Mouse (Mus musculus) limb, embryonic 14.5 days (tissue): Measurements from ENCODE around the gene Mrtfa. TPM values are rescaled to one million over a fixed set of nuclear protein-coding genes. Genes with fewer than 3 reads are reported as not detected.

Experiments used
- ATAC-seq: fragments of 200-750 bp; cut with Nextera tagmentation; 2 replicates; pipeline ENCODE4 v1.8.0; 2017; ENCODE audit warnings: low read depth, moderate number of reproducible peaks, moderate TSS enrichment; ENCODE audit not compliant: low FRiP score
- DNase-seq: peaks from one replicate; pipeline ENCODE4 v3.0.0-alpha.2; 2015; ENCODE audit warnings: low spot score
- H3K27ac ChIP-seq: fragments of 300-500 bp; sonication (generic); replicated peaks from 2 replicates; pipeline ENCODE4 v1.5.1; 2014; ENCODE audit warnings: low read depth, mild to moderate bottlenecking, low read length, moderate library complexity, mixed read lengths
- H3K27me3 ChIP-seq: fragments of 300-500 bp; sonication (generic); 2 replicates; pipeline ENCODE4 v1.6.1; 2014; ENCODE audit warnings: low read length, mixed read lengths; ENCODE audit not compliant: control insufficient read depth, insufficient read depth
- H3K36me3 ChIP-seq: fragments of 300-500 bp; sonication (generic); 2 replicates; pipeline ENCODE4 v1.6.1; 2014; ENCODE audit warnings: mild to moderate bottlenecking, low read length, moderate library complexity, mixed read lengths; ENCODE audit not compliant: control insufficient read depth, insufficient read depth
- H3K4me1 ChIP-seq: fragments of 300-500 bp; sonication (generic); 2 replicates; pipeline ENCODE4 v1.6.1; 2014; ENCODE audit warnings: antibody characterized with exemption, low read length, mixed read lengths; ENCODE audit not compliant: control insufficient read depth, insufficient read depth
- H3K4me2 ChIP-seq: fragments of 300-500 bp; sonication (generic); replicated peaks from 2 replicates; pipeline ENCODE4 v1.6.1; 2014; ENCODE audit warnings: low read depth, mild to moderate bottlenecking, low read length, moderate library complexity; ENCODE audit not compliant: severe bottlenecking
- H3K4me3 ChIP-seq: fragments of 300-500 bp; sonication (generic); replicated peaks from 2 replicates; pipeline ENCODE4 v1.5.1; 2014; ENCODE audit warnings: low read length
- H3K9ac ChIP-seq: fragments of 300-500 bp; sonication (generic); 2 replicates; pipeline ENCODE4 v1.6.1; 2014; ENCODE audit warnings: mild to moderate bottlenecking, low read depth, low read length, moderate library complexity; ENCODE audit not compliant: severe bottlenecking
- H3K9me3 ChIP-seq: fragments of 300-500 bp; sonication (generic); 2 replicates; pipeline ENCODE4 v1.6.1; 2016; ENCODE audit warnings: low read length; ENCODE audit not compliant: control insufficient read depth
- POLR2A ChIP-seq: fragments of 200-500 bp; IDR thresholded peaks from 2 replicates; pipeline ENCODE4 v1.8.0; 2012; ENCODE audit warnings: inconsistent platforms, mild to moderate bottlenecking, moderate library complexity, borderline replicate concordance; ENCODE audit not compliant: insufficient read depth, insufficient read length; ENCODE audit errors: extremely low read depth
- WGBS: fragments of 180-500 bp; shearing (Covaris S2); extraction: QIAGEN DNeasy Blood & Tissue Kit; methylation state at CpG from one replicate; pipeline ENCODE4 v1.1.7; 2014; 5-methylcytosine and 5-hydroxymethylcytosine counted together
- polyA plus RNA-seq, 2 experiments: library from polyadenylated mRNA; depleted of rRNA in 1 of 2; stranded (reverse) in 1 of 2; unstranded in 1 of 2; fragments of >200 nt; fragmentation: Nextera tagmentation in 1 of 2; extraction: Ambion mirVana in 1 of 2; gene quantifications; 2 replicates each; pipeline versions ENCODE4 v1.2.1 to v1.2.3; 2012 to 2014

Mrtfa gene
- polyA plus RNA-seq, 2 experiments: 25.2 to 29.8 TPM

GRCm38 (mm10) chr15:80969371-80969770 lies 221.2 kb downstream of the Mrtfa start:
- no peak for TF ChIP-seq POLR2A
- no peaks in the 10 kb centered on the region for H3K4me1 ChIP-seq
- DNase-seq (no peak), ATAC-seq (no peak)
- H3K27ac ChIP-seq: no peak overlapping the region
- WGBS: 89% methylated on average over 1 of the region's 1 CpGs
- no peak overlapping the region for H3K4me2 ChIP-seq
- no peak overlapping the region for H3K4me3 ChIP-seq
- H3K9ac ChIP-seq: no peak overlapping the region
- no peaks in the 10 kb centered on the region for H3K9me3 ChIP-seq
- H3K27me3 ChIP-seq: no peaks in the 10 kb centered on the region
- peaks cover 50% of the 10 kb centered on the region for H3K36me3 ChIP-seq

Other genes with a start within 250 kb of the Mrtfa start
- 93.4 and 101 TPM in 2 replicates for gene Adsl, start 242.3 kb downstream of the Mrtfa start, polyA plus RNA-seq (2012; rRNA removed)
- gene Adsl, start 242.3 kb downstream of the Mrtfa start, polyA plus RNA-seq (2014; fragmentation: Nextera tagmentation; extraction: Ambion mirVana): 114 and 117 TPM in 2 replicates
- gene Sgsm3, start 213.0 kb downstream of the Mrtfa start, polyA plus RNA-seq (2012; rRNA removed): 32.1 and 37.2 TPM in 2 replicates
- gene Sgsm3, start 213.0 kb downstream of the Mrtfa start, polyA plus RNA-seq (2014; fragmentation: Nextera tagmentation; extraction: Ambion mirVana): 26.2 and 26.3 TPM in 2 replicates
- gene Mchr1, start 44.7 kb upstream of the Mrtfa start, polyA plus RNA-seq (2012; rRNA removed): 1.6 and 1.7 TPM in 2 replicates
- gene Mchr1, start 44.7 kb upstream of the Mrtfa start, polyA plus RNA-seq (2014; fragmentation: Nextera tagmentation; extraction: Ambion mirVana): 0.93 and 1.2 TPM in 2 replicates
- gene Slc25a17, start 170.1 kb upstream of the Mrtfa start, polyA plus RNA-seq (2012; rRNA removed): 94.6 and 97.3 TPM in 2 replicates
- 124 and 126 TPM in 2 replicates for gene Slc25a17, start 170.1 kb upstream of the Mrtfa start, polyA plus RNA-seq (2014; fragmentation: Nextera tagmentation; extraction: Ambion mirVana)
- 44.0 and 81.7 TPM in 2 replicates for gene St13, start 209.3 kb upstream of the Mrtfa start, polyA plus RNA-seq (2012; rRNA removed)
- 137 and 141 TPM in 2 replicates for gene St13, start 209.3 kb upstream of the Mrtfa start, polyA plus RNA-seq (2014; fragmentation: Nextera tagmentation; extraction: Ambion mirVana)
- 10.4 and 10.5 TPM in 2 replicates for gene Xpnpep3, start 209.4 kb upstream of the Mrtfa start, polyA plus RNA-seq (2012; rRNA removed)
- gene Xpnpep3, start 209.4 kb upstream of the Mrtfa start, polyA plus RNA-seq (2014; fragmentation: Nextera tagmentation; extraction: Ambion mirVana): 6.6 and 7.7 TPM in 2 replicates
- not detected in 2 replicates for gene Dnajb7, start 217.5 kb upstream of the Mrtfa start, polyA plus RNA-seq (2012; rRNA removed)
- gene Dnajb7, start 217.5 kb upstream of the Mrtfa start, polyA plus RNA-seq (2014; fragmentation: Nextera tagmentation; extraction: Ambion mirVana): 1.00 and 1.4 TPM in 2 replicates